Mouse (Mus musculus) spleen, postnatal 14 days (tissue): ENCODE measurements around the gene Eps8l2.

Experiments
- DNase-seq, 2 experiments: peaks; one replicate each; pipeline ENCODE4 v3.0.0; 2021 to 2022; ENCODE audit warnings: low spot score in 2 of 2

Eps8l2 gene

DNA sequence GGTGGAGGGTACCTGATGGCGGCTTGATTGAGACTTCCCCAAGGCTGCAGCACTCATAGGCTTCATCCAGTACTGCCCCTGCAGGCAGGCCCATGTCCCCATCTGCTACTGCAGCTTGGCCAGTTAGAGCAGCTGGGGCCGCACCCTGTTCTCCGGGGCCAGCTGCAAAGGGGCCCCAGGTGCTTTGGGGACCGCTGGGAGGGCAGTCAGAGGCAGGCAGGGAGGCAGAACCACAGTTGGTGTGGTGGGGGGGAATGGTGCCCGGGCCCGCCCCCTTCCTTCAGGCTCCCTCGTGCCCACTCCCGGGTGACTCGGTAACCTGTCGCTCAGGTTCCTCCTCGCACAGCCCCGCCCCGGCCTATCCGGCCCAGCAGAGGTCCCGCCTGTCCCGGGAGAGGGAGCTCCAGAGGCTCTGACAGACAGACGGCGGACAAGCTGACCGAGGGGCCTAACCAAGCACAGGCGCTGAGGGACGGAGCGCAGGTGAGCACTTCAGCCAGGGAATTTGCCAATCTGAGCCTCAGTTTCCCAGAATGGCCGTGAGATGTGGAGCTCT, at the start of gene Eps8l2:
Gene Eps8l2, plus strand, starts transcription at position 305 of the 556 bp plus-strand sequence.
- no peak for DNase-seq

DNA sequence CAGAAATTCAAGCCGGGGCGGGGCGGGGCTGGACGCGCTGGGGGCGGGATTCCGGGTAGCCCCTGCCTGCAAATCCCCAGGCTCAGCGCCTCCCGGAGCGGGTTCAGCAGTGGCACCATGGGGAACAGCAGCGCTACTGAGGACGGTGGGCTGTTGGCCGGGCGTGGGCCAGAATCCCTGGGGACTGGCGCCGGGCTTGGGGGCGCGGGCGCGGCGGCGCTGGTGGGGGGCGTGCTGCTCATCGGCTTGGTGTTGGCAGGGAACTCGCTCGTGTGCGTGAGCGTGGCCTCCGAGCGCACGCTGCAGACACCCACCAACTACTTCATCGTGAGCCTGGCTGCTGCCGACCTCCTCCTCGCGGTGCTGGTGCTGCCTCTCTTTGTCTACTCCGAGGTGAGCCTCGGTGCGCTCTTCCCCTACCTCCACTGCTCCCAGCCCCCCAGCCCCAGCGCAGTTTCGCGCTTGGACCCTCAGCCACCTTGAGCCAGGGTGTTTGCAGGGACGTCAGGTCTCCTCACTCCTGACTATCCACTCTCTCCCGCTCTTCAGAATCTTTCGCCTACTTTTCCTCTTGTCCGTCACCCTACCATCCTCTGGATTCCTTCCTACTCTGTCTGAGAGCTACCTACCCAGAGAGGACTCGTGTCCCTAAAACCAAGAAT, 46.6 kb upstream of the Eps8l2 start, which contains the start of gene Drd4:
Gene Drd4, plus strand, starts transcription at position 86 of the 662 bp plus-strand sequence.
- no peak for DNase-seq

DNA sequence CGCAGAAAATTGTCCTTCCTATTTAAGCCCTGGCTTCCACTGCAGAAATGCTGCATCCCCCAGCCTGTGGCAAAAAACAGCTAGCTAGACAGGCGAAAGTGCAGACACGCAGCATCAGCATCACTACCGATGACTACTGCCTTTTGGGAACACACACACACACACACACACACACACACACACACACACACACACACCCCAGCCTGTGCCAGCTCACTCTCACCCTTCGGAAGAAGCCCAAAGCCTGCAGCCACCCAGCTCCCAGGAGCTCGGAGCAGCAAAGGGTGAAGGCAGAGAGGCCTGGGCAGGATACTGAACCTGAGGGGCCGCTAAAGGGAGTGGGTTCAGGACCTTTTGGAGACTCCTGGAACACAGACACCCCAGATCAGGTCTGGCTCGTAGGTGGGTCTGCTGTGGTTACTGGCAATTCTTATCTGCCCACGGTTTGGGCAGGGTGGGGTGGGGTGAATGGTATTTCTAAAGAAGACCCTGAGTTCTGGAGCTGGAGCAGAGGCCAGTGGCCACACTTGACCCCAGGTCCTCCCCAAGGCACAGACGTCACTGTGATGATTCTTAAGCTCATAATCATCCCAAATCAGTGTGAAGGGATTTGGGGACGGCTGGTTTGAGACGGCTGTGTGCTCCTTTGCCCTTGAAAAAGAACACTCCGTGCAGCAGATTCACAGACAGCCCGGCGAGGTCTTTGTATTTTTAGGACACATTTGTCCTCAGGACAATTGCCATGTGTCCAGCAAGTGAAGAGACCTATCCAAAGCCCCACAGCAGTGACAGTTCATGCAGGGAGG, 45.9 kb upstream of the Eps8l2 start:
- DNase-seq = no peak

DNA sequence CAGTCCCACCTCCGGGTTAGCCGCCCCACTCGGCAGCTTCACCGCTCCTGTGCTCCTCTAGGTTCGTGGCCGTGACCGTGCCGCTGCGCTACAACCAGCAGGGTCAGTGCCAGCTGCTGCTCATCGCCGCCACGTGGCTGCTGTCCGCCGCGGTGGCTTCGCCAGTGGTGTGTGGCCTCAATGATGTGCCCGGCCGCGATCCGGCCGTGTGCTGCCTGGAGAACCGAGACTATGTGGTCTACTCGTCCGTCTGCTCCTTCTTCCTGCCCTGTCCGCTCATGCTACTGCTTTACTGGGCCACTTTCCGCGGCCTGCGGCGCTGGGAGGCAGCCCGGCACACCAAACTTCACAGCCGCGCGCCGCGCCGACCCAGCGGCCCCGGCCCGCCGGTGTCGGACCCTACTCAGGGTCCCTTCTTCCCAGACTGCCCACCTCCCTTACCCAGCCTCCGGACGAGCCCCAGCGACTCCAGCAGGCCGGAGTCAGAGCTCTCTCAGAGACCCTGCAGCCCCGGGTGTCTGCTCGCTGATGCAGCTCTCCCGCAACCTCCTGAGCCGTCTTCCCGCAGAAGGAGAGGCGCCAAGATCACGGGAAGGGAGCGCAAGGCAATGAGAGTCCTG, 44.7 kb upstream of the Eps8l2 start:
- DNase-seq = no peak

DNA sequence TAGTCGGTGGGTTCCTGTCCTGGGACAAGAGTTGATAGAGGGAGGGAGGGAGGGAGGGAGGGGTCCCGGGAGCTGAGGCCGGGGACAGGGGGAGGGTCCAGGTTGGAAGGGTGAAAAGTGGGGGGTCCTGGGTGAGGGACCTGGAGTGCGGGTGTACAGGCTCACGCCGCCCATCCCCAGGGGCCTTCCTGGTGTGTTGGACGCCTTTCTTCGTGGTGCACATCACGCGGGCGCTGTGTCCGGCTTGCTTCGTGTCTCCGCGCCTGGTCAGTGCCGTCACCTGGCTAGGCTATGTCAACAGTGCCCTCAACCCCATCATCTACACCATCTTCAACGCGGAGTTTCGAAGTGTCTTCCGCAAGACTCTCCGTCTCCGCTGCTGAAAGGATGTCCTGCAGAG, 44.2 kb upstream of the Eps8l2 start:
- no peak for DNase-seq

DNA sequence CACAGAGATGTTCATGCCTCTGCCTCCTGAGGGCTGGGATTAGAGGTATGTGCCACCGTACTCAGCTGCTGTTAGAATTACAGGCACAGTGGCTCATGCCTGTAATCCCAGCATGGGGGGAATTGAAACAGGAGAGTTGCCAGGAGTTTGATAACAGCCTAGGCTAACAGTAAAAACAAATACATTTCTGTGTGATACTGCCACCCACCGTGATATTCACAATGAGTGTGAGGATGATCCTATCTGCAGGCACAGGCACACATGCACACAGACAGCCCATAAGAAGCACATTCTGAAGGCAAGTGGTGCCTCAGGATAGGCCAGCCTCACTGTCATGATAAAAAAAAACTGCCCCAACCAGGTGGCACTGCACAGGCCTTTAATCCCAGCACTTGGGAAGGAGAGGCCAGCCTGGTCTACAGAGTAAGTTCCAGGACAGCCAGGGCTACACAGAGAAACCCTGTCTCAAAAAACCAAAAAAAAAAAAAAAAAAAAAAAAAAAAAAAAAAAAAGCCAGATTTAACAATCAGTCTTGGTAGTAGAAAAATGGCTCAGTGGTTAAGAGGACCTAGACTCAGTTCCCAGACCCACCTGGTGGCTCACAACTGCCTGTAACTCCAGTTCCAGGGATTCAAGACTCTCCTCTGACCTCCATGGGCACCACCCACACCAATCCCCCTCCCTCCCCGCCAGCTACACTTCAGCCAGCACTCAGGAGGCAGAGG, 40.6 kb upstream of the Eps8l2 start:
- DNase-seq = no peak

DNA sequence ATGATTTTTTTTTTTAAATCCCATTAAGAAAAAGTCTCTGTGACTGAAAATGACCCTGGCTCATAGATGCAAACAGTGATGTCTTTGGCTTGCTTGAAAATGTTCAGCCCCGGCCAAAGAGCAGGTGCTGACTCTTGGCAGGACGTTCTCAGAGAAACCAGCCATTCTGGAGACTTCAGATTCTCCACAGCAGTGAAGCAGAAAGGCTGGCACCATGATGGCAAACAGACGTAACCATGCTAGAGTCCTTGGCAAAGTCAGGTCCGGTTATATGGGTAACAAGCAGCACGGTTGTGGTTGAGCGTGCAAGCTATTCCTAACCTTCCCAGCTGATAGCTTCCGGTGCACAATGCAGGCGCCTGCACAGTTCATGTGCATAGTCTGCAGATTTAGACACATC, 39.5 kb upstream of the Eps8l2 start:
- DNase-seq = no peak

DNA sequence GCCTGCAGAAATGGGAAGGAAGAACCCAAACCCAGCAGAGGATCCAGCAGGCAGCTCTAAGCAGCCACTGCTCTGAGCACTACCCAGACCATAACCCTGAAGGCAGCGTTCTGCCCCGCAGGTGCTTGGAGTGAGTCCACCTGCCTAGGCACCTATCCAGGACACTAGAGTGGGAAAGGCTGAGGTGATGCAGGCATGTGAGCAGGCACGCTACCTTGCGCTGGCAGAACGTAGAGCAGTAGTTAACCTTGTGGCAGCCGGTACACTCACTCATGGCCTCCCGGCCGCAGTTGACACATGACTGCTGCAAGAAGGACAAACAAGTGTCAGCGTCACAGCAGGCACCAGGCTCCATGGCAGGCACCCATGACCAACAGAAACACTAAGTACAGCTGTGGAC, 37.3 kb upstream of the Eps8l2 start:
- DNase-seq = no peak

DNA sequence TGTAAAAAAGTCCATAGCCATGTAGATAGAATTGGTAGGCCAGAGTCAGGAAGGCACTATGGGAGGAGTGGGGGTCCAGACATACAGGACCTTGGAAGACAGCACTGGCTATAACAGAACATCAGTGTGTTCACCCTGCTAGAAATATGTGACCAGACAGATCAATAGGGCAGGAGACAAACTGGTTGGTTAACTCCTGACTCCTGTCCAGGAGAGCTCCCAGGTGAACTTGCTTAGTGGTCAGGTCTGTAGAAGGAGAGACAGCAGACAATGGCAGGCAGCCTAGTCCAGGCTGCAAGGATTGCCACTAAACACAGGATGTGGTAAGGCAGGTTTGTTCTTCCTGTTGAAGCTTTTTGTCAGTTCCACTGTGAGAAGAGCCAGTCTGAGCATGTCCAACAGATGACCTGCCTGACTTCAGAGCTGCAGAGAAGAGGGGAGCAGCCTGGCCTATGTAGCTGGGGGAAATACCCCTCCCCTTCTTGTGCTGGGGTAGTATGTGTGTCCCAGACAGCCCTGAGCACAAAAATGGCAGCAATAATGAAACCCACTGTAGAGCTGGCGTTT, 35.9 kb upstream of the Eps8l2 start:
- DNase-seq = no peak

DNA sequence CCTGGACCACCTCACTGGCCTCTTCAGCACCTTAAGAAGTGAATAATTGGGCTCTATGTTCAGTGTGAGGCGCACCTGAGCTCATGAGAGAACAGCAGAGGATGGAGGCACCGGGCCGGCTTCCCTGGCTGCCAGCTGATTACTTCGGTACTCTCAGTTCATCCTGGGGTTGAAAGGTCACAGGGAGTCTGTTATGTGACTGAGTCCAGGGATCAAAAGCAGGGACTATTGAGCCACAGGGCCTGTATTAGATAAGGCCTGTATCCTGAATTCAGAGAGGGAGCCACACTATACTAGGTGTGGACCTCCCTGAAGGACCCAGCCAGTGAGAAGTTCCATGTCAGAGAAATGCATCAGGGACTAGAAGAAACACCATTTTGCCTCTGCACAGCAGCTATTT, 34.1 kb upstream of the Eps8l2 start:
- DNase-seq = no peak

DNA sequence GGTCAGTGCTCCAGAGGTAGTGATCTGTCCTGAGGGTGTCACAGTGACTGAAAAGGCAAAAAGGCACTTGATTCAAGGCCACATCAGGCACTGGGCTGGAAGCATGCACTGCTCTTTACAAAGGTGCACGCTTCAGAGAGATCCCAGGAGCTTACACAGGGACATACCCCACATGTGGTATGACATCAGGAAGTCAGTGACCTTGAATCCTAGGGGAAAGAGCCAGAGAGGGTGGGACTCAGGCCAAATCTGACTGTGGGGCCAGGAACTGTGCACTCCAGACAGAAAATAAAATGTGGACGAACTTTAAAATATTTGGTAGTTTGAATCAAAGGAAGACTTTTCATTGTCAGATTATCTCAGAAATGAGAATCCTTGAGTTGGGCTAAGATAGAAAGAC, 24.3 kb upstream of the Eps8l2 start:
- DNase-seq = no peak

DNA sequence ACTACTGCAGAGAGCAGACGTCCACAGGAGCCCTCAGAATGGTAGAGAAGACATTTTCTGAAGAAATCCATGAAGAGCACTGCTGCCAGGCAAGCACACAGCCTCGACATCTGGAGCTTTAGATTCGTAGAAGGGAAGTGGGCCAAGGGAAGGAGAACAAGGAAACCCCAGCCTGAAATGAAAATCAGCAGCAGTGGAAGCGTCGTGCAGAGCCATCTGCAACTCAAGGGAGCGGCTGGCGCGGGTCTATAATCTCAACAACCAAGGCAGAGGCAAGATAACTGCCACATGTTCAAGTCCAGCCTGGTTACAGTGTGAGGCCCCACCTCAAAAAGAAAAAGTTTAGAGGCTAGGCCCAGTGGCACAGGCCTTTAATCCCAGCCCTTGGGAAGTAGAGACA, 23.6 kb upstream of the Eps8l2 start:
- DNase-seq = no peak

DNA sequence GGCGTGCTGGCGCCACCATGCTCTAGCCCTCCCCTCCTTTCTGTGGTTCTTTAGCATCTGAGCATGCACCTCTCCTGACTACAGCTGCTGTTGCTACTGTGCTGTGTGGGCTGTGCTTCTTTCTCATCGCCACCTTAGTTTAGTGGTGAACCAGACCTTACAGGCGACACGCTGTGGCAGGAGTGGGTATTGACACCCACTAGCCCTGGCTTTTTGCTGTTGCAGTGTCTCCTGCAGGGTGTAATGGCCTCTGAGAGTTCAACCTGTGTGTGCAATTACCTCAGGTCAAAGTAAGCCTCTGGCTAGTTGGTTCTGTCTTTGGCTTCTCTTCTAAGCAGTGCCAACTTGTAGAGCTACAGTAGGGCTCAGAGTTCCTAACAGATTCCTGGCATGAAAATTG, 22.7 kb upstream of the Eps8l2 start:
- peak in 1 of 2 experiments; percentile 58 for DNase-seq

DNA sequence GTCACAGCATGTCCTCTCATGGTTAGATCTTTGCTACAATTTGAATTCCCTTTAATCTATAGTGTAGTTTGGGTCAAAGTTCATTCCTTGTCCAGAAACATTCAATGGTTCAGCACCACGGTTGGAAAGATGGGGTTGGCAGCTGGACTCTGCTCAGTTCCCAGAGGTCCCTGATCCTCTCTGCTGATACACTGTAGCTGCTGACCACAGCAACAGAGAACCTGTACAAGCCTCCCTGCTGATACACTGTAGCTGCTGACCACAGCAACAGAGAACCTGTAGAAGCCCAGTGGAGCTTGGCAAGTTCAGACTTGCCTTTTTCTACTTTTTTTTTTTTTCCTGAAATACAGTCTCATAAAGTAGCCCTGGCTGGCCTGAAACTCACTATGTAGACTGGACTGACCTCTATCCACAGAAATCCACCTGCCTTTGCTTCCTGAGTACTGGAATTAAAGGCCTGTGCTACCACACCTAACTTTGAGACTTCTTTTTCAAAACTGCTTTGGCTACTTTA, 21.0 kb upstream of the Eps8l2 start:
- no peak for DNase-seq

DNA sequence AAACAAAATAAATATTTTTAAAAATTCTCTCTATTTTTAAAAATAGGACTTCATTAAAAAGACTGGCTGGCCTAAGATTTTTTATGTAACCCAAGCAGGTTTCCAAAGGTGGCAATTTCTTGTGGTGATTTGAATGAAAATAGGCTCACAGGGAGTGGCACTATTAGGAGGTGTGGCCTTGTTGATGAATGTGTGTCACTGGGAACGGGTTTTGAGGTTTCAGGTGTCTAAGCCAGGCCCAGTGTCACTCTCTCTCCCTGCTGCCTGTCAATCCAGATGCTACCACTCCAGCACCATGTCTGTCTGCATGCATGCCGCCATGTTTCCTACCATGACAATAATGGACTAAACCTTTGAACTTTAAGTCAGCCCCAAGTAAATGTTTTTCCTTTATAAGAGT, 19.2 kb upstream of the Eps8l2 start:
- DNase-seq = no peak

DNA sequence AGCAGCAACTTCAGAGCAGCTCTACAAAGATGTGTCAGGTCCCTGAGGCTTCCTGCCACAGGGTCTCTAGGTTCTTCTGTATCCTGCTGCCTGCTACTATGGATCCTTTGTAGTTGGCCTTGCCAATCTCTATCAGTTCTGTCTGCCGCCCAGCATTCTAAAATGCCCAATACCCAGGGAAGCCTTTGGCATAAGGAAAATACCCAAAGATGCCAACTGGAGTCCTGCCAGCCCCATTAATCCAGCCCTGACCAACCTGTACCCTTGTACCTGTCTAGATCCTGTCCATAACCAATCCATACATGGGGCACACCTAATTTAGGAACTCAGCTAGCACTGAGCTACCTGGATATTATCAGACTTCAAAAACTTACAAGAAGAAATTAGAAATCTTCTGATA, 14.0 kb upstream of the Eps8l2 start:
- DNase-seq = no peak

DNA sequence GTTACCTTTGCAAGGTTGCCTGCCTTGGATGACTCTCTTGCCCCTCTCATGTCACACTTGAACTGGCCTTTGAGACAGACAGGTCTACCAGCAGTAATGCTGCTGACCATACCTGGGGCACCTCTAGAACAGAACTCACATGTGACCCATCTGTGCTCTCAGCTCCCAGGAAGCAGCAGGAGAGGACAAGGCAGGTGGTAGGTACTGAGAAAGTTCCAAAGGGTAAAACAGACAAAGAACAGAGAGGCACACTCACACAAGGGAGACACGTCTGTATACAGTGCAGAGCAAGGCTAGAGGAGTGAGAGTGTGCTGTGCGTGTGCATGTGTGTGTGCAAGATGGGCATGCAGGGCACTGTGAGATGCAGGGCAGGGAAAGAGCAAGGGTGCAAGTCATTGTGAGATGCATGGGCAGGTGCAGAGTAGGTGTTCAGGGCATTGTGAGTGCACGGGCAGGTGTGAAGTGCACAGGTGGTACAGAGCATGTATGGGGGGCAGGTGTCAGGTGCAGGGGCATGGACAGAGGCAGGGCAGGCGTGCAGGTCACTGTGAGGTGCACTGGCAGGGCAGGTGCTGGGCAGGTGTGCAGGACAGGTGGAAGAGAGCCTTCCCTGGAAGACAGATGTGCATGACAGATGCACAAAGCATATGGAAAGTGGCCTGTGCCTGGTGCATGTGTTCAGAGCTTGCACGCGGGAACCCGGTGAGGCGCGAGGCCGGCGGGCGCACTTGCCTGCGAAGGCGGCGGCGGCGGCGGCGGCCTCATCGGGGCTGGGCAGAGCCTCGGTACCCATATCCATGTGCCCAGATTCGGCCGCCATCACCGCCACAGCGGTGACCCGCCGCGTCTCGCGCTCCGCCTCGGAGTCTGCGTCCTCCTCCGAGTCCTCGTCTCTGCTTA, 11.9 kb upstream of the Eps8l2 start:
- DNase-seq = peak; percentile 11 to 21

DNA sequence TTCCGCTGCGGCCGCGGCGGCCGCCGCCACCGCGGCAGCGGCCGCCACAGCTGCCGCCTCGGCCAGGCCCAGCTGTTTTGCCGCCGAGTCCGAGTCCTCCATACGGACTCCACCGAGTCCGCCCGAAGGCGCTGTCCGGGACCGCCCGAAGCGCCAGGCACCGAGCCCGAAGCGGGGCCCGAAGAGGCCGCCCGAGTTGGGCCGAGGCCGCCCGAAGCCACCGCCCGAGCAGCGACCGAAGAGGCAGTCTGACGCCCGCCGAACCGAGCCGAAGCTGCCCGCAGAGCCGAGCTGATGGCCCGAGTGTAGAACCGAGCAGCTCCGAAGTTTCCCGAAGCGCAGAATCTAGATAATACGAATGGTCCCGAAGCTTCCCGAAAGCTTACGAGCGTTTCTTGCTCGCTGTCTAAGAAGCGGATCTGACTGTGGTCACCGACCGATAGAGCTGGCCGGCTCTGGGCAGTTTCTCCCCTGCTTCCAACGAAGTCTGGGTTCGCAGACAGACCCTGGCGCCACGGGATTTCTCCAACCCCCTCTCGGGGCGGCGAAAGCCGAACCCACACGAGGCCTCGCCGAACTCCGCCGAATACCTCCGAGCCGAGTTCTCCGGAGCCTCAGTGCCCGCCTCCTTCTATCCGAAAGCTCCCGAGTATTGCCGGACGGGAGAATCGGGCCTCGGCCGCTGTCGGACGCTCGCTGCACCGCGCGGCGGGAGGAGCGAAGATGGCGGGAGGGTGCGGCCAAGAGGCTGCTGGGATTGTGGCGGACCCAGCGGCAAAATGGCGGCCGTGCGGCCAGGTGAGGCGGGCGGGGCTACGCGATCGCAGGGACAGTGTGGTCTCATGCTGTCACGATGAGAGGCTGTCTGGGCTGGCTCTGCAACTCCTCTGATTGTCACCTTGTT, 11.0 kb upstream of the Eps8l2 start, which contains the start of the genes Deaf1 and Tmem80:
Gene Deaf1, minus strand, starts transcription at position 222 of the 904 bp plus-strand sequence.
Gene Tmem80, plus strand, starts transcription at position 271 of the 904 bp plus-strand sequence.
- DNase-seq = peak; percentile 96 to 97

DNA sequence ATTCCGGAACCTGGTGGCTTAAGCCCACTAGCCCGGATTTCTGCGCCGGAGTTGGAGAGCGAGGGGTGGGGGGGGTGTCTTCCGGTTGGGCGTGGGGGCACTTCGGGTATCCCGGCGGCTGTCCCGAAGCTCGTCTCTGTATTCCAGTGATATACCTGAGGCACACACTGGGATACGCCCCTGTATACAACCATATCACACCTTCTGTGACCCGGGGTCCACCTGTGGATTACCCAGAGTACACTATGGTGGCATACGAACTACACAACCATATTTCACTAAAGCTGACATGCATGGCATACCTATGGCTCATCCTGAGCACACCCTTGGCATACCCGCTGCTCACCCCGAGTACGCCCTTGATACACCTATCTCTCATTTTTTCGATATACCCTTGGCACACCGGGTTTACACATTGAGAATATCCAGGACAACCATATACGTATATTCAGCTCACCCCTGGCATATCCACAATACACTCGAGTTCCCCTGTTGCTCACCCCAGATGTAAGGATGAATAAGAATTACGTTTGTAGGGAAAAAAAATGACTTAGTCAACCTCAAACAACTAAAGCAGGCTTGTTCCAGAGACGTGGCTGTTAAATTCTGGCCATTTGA, 10.2 kb upstream of the Eps8l2 start:
- DNase-seq = no peak
